Mouse (Mus musculus) layer of hippocampus, adult 8-10 months (tissue): ENCODE results near the gene Cgas. TPM values are rescaled to one million over a fixed set of nuclear protein-coding genes. Genes with fewer than 3 reads are reported as not detected.

Experiments
- DNase-seq, 2 experiments: peaks; one replicate each; pipeline ENCODE4 v3.0.0; 2022; ENCODE audit warnings: low spot score in 2 of 2
- microRNA-seq, 2 experiments: library from miRNA; unstranded; fragments of <30 nt; microRNA quantifications; one replicate each; pipeline ENCODE4 v1.2.0; 2022
- total RNA-seq, 4 experiments: library from RNA; stranded (reverse); gene quantifications; 2 replicates each; pipeline ENCODE4 v1.2.4; 2022

Gene Cgas
- total RNA-seq, 4 experiments from 2014 or later: 0.68 to 1.5 (median 0.91) TPM

DNA sequence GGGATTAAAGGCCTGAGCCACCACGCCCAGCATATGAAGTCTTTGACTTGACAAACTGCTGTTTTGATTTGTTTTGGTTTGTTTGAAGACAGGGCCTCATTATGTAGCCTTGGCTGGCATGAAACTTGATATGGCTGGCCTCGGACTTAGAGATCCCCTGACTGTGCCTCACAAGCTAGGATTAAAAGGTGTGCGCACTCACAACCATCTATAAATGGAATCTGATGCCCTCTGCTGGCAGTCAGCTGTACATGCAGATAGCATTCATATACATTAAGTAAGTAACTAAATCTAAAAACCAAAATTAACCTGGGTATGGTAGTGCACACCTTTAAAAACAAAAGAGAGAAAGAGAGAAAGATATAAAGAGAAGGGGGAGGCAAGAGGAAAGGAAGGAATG, 57.1 kb downstream of the Cgas start:
- DNase-seq: no peak

Small RNA genes within 50 kb of the gene (microRNA-seq; reads per million reads assigned to microRNA genes)
- gene Gm26377: 0 reads per million in 2 experiments

Other genes starting within 250 kb of the Cgas start
- gene Gsta1, start 212.6 kb downstream of the Cgas start, total RNA-seq: not detected
- not detected for gene Gm3776, start 186.1 kb downstream of the Cgas start, total RNA-seq
- gene Gm10639, start 153.3 kb downstream of the Cgas start, total RNA-seq: not detected
- gene Omt2a, start 128.4 kb downstream of the Cgas start, total RNA-seq: not detected
- not detected for gene Omt2b, start 115.6 kb downstream of the Cgas start, total RNA-seq
- gene Gsta2, start 87.4 kb downstream of the Cgas start, total RNA-seq: 1 to 10 TPM in 1 of 4 experiments, under 1 TPM in 2, not detected in 1; 0.45 to 2.6 (median 0.64) TPM
- under 1 TPM in 1 of 4 experiments, not detected in 3; 0.98 TPM for gene Dppa5a, start 75.1 kb downstream of the Cgas start, total RNA-seq
- gene Ooep, start 64.5 kb downstream of the Cgas start, total RNA-seq: under 1 TPM in 1 of 4 experiments, not detected in 3; 0.14 TPM
- under 1 TPM in 2 of 4 experiments, not detected in 2; 0.14 to 0.20 TPM for gene Ddx43, start 47.5 kb downstream of the Cgas start, total RNA-seq
- 10 to 100 TPM; 20.4 to 27.7 (median 26.1) TPM for gene Mto1, start 5.0 kb upstream of the Cgas start, total RNA-seq
- 1 to 10 TPM in 1 of 4 experiments, under 1 TPM in 3; 0.60 to 1.3 (median 0.79) TPM for gene Gm17324, start 5.5 kb upstream of the Cgas start, total RNA-seq
- gene Eef1a1, start 45.9 kb upstream of the Cgas start, total RNA-seq: 1,000 to 10,000 TPM; 2,504 to 3,682 (median 3,062) TPM
- gene Slc17a5, start 144.8 kb upstream of the Cgas start, total RNA-seq: 10 to 100 TPM; 20.0 to 22.5 (median 20.9) TPM
- 1 to 10 TPM; 2.2 to 5.3 (median 3.7) TPM for gene Cd109, start 172.3 kb upstream of the Cgas start, total RNA-seq